Mouse (Mus musculus) ES-Bruce4 (cell line): Measurements from ENCODE around the gene Asap3.

Experiments
- CTCF ChIP-seq: IDR thresholded peaks from one replicate; pipeline ENCODE4 v1.8.1; 2011; ENCODE audit warnings: low read depth, low read length
- EP300 ChIP-seq: IDR thresholded peaks from 2 replicates; pipeline ENCODE4 v1.6.1; 2011; ENCODE audit warnings: low read depth, low read length; ENCODE audit not compliant: insufficient read depth
- POLR2A ChIP-seq: IDR thresholded peaks from one replicate; pipeline ENCODE4 v1.8.1; 2011; ENCODE audit warnings: low read length; ENCODE audit not compliant: insufficient read depth

- no peak for TF ChIP-seq POLR2A
- TF ChIP-seq CTCF: no peak
- TF ChIP-seq EP300: no peak
Observed at GRCm38 (mm10) chr4:136247386-136247728, 41.2 kb downstream of the Asap3 start.
